Comparison of ENCODE assay signal across 12 mouse cellular contexts in the genomic region with DNA sequence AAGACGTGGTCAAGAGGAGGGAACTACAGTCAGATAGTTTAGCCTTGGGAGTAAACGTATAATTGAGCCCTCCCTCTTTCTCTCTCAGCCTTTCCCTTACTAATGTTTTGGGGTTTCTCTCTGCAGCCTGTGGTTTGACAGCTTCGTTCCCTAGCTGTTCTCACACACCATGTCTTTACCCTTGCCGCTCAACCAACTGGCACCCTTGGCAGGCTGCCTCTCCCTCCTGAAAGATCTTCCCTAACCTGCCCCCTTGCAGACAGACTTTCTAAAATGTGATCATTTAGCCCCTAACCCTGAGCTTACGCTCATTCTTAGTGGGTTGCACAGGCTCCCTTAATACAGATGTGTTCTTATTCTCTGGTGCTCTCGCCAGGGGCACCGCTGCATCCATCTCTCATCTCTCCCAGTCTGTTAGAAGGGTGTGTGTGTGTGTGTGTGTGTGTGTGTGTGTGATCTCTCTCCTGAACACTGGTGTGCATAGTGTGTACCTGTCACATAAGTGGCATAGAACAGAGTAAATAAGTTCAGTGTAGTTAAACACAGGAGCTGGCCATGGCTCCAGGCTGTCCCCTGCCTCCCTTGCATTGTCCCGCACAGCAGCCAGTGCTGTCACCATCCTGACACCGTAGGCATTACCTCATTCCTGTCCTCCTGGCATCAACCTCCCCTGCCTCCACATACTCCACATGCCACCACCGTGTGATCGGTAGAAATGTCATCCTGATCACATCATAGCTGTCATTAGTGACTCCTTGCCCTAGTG.
DNase-seq lines count a peak whose midpoint lies in the region; ATAC-seq lines count a peak whose summit lies in the region.
"Had no signal": no experiment of that assay in that cellular context is flagged by ENCODE, and none has a peak within 500 bp of the region (broad histone marks: within the 10 kb centered on the region; RNA-seq: fewer than 3 reads in every experiment).

No protein-coding gene starts in this region.

- no peak overlapping the region for H3K9ac ChIP-seq in kidney, embryonic 15.5 days
- H3K9ac ChIP-seq in hindbrain, embryonic 14.5 days, result no peak overlapping the region
- H3K9ac ChIP-seq: limb, embryonic 15.5 days had no signal

- no peaks in the 10 kb centered on the region for H3K4me1 ChIP-seq in kidney, embryonic 15.5 days
- peaks cover 4% of the 10 kb centered on the region; the same call in 1 of the 2 replicates for H3K4me1 ChIP-seq in hindbrain, embryonic 14.5 days (replicated peaks; ENCODE audit: control insufficient read depth, insufficient read depth, low read length)
- H3K4me1 ChIP-seq: limb, embryonic 15.5 days had no signal

- no peaks in the 10 kb centered on the region for H3K9me3 ChIP-seq in kidney, embryonic 15.5 days (replicated peaks)
- no peaks in the 10 kb centered on the region for H3K9me3 ChIP-seq in hindbrain, embryonic 14.5 days (ENCODE audit: control insufficient read depth, low read length)
- H3K9me3 ChIP-seq: G1E; limb, embryonic 15.5 days had no signal

- H3K4me2 ChIP-seq in kidney, embryonic 15.5 days, result no peak overlapping the region
- H3K4me2 ChIP-seq in hindbrain, embryonic 14.5 days (replicated peaks), result no peak overlapping the region
- H3K4me2 ChIP-seq: limb, embryonic 15.5 days had no signal

- WGBS in kidney, embryonic 15.5 days, result 84% methylated on average over 11 of the region's 11 CpGs
- WGBS in hindbrain, embryonic 14.5 days, result 78% methylated on average over 11 of the region's 11 CpGs

- H3K4me3 ChIP-seq in kidney, embryonic 15.5 days (replicated peaks), result no peak overlapping the region
- H3K4me3 ChIP-seq in hindbrain, embryonic 14.5 days (replicated peaks; ENCODE audit: low read length), result no peak overlapping the region
- H3K4me3 ChIP-seq: limb, embryonic 15.5 days had no signal

- H3K27me3 ChIP-seq in kidney, embryonic 15.5 days, result no peaks in the 10 kb centered on the region
- no peaks in the 10 kb centered on the region for H3K27me3 ChIP-seq in hindbrain, embryonic 14.5 days (ENCODE audit: control insufficient read depth, insufficient read depth, low read length)
- H3K27me3 ChIP-seq: limb, embryonic 15.5 days had no signal

- H3K36me3 ChIP-seq in kidney, embryonic 15.5 days, result no peaks in the 10 kb centered on the region
- no peaks in the 10 kb centered on the region for H3K36me3 ChIP-seq in hindbrain, embryonic 14.5 days (replicated peaks; ENCODE audit: control insufficient read depth, insufficient read depth)
- H3K36me3 ChIP-seq: G1E; limb, embryonic 15.5 days had no signal

- no peak overlapping the region for H3K27ac ChIP-seq in kidney, embryonic 15.5 days
- no peak overlapping the region for H3K27ac ChIP-seq in hindbrain, embryonic 14.5 days
- H3K27ac ChIP-seq: limb, embryonic 15.5 days; macrophage had no signal

- no peak for DNase-seq in cerebellum, postnatal 4 days (ENCODE audit: low spot score in 2 of 2)
- DNase-seq in kidney, postnatal 14 days, result no peak
- peak; percentile 66 for DNase-seq in brain, adult 2 months (ENCODE audit: low read depth, low spot score)
- no peak for DNase-seq in hindbrain, embryonic 14.5 days (ENCODE audit: low spot score)
- no peak for DNase-seq in liver
- DNase-seq in frontal cortex, postnatal 25 days (ENCODE audit: low spot score in 2 of 2), result no peak
- DNase-seq: thymus, postnatal 4 days had no signal

- peak; percentile 50 for ATAC-seq in cerebellum, adult (ENCODE audit: insufficient number of reproducible peaks, low FRiP score, low TSS enrichment)
- 0 out of 2 replicates have a peak, but pooled peaks have one; percentile 9 for ATAC-seq in kidney, embryonic 15.5 days (replicated peaks; ENCODE audit: low FRiP score)
- ATAC-seq in hindbrain, embryonic 14.5 days (ENCODE audit: low FRiP score), result peak; percentile 32; the same call in 1 of the 2 replicates
